Comparison of ENCODE assay signal across 8 mouse cellular contexts in the genomic region with DNA sequence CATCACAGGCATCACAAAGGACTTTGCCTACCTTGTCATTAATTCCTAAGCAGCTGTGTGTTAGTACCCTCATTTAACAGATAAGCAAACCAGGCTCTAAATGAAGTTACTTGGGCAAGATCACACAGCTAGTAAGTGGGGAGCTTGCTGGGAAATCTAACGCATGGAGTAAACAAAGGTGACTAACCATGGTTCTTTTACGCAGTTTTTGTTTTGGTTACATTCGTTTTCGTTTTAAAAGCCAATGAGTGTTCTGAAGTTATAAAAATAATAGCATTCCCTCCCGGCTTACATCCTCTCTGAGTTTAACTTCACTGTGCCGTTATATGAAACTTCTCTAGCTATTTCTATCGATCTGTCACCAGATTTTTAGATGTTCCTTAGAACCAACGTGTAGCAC. TPM values are rescaled to one million over a fixed set of nuclear protein-coding genes. Genes with fewer than 3 reads are reported as not detected.
DNase-seq lines count a peak whose midpoint lies in the region; ATAC-seq lines count a peak whose summit lies in the region.

No protein-coding gene starts in this region.

- no peaks in the 10 kb centered on the region for H3K36me3 ChIP-seq in neural tube, embryonic 11.5 days (ENCODE audit: control insufficient read depth, insufficient read depth, low read length)
- no peaks in the 10 kb centered on the region for H3K36me3 ChIP-seq in liver, embryonic 15.5 days (replicated peaks)

- no peak for ATAC-seq in neural tube, embryonic 11.5 days (ENCODE audit: insufficient read depth, low FRiP score, low TSS enrichment)
- no peak for ATAC-seq in liver, embryonic 15.5 days (ENCODE audit: insufficient read depth)

- 0 out of 2 replicates have a peak, but pooled peaks cover 6% of the 10 kb centered on the region for H3K4me1 ChIP-seq in neural tube, embryonic 11.5 days (ENCODE audit: control insufficient read depth, insufficient read depth, low read length)
- H3K4me1 ChIP-seq in liver, embryonic 15.5 days (replicated peaks) = peaks cover 16% of the 10 kb centered on the region

- WGBS in neural tube, embryonic 11.5 days = 14% methylated on average over 8 of the region's 8 CpGs
- WGBS in liver, embryonic 15.5 days (ENCODE audit: insufficient replicate concordance) = 16% methylated on average over 8 of the region's 8 CpGs

- H3K9ac ChIP-seq in neural tube, embryonic 11.5 days (ENCODE audit: low read length) = no peak overlapping the region; the same call in 1 of the 2 replicates
- no peak overlapping the region for H3K9ac ChIP-seq in liver, embryonic 15.5 days

- DNase-seq in embryo, embryonic 10.5 days (ENCODE audit: low spot score) = peak; percentile 44
- DNase-seq in embryo, embryonic 9.5 days (ENCODE audit: extremely low spot score) = no peak
- DNase-seq in neural tube, embryonic 11.5 days (ENCODE audit: low spot score) = peak; percentile 12
- DNase-seq in neural tube, embryonic 10.5 days (ENCODE audit: extremely low spot score, low spot score) = no peak
- no peak for DNase-seq in frontal cortex, postnatal 25 days (ENCODE audit: low spot score in 2 of 2)
- no peak for DNase-seq in thymus, postnatal 4 days
- no peak for DNase-seq in thymus, postnatal 10 days (ENCODE audit: low spot score in 2 of 2)

- H3K27ac ChIP-seq in neural tube, embryonic 11.5 days (ENCODE audit: low read depth, low read length) = no peak overlapping the region
- H3K27ac ChIP-seq in liver, embryonic 15.5 days (replicated peaks) = no peak overlapping the region

- H3K4me2 ChIP-seq in neural tube, embryonic 11.5 days (ENCODE audit: low read depth) = peak overlapping the region; percentile 85
- H3K4me2 ChIP-seq in liver, embryonic 15.5 days = peak overlapping the region; percentile 73

- no peaks in the 10 kb centered on the region for H3K9me3 ChIP-seq in neural tube, embryonic 11.5 days (ENCODE audit: control insufficient read depth, low read length)
- no peaks in the 10 kb centered on the region for H3K9me3 ChIP-seq in liver, embryonic 15.5 days (replicated peaks)

- H3K27me3 ChIP-seq in neural tube, embryonic 11.5 days (ENCODE audit: control insufficient read depth, insufficient read depth, low read length) = peaks cover 18% of the 10 kb centered on the region
- peaks cover 60% of the 10 kb centered on the region for H3K27me3 ChIP-seq in liver, embryonic 15.5 days

- H3K4me3 ChIP-seq in neural tube, embryonic 11.5 days (ENCODE audit: low read depth, low read length) = peak overlapping the region; percentile 47
- H3K4me3 ChIP-seq in liver, embryonic 15.5 days (replicated peaks) = peak overlapping the region; percentile 48

RNA-seq across cellular contexts. Expression of gene Utp6, which starts 10.9 kb away (rescaled TPM):
- polyA plus RNA-seq in neural tube, embryonic 11.5 days (2014; fragmentation: Nextera tagmentation; extraction: Ambion mirVana) = 84.3 and 87.2 TPM in 2 replicates
- 20.2 and 20.9 TPM in 2 replicates for polyA plus RNA-seq in liver, embryonic 15.5 days (2015; fragmentation: Nextera tagmentation; extraction: Ambion mirVana)

RNA-seq across cellular contexts. Expression of gene Suz12, which starts 19.8 kb away (rescaled TPM):
- polyA plus RNA-seq in neural tube, embryonic 11.5 days (2014; fragmentation: Nextera tagmentation; extraction: Ambion mirVana) = 21.3 TPM in 2 replicates
- polyA plus RNA-seq in liver, embryonic 15.5 days (2015; fragmentation: Nextera tagmentation; extraction: Ambion mirVana) = 13.5 and 14.4 TPM in 2 replicates

Comparison
In these comparisons a context has a peak if more than half of its experiments do, and no peak if none do; other contexts are left out.
1. DNase-seq: peak in embryo, embryonic 10.5 days (single experiment) and neural tube, embryonic 11.5 days (single experiment); none in embryo, embryonic 9.5 days (single experiment), neural tube, embryonic 10.5 days (single experiment), frontal cortex, postnatal 25 days (0 of 2), thymus, postnatal 4 days (single experiment) and thymus, postnatal 10 days (0 of 2).